Mouse (Mus musculus) kidney, postnatal 4 days (tissue): ENCODE data around the gene Gosr2.

Experiments
- DNase-seq, 2 experiments: peaks; one replicate each; pipeline ENCODE4 v3.0.0; 2021; ENCODE audit warnings: mixed read lengths in 2 of 2

Gosr2 gene

GRCm38 (mm10) chr11:103646301-103646700 is 51.4 kb downstream of the Gosr2 start:
- no peak for DNase-seq

GRCm38 (mm10) chr11:103645731-103646130 is 52.0 kb downstream of the Gosr2 start:
- no peak for DNase-seq

- DNase-seq = no peak
Observed at GRCm38 (mm10) chr11:103643211-103643610, 54.5 kb downstream of the Gosr2 start.

- peak; percentile 74 to 75 for DNase-seq
Observed at GRCm38 (mm10) chr11:103639407-103639946, 58.2 kb downstream of the Gosr2 start.

GRCm38 (mm10) chr11:103638790-103639189 is 58.9 kb downstream of the Gosr2 start, which contains the start of gene Lyzl6:
Lyzl6 (minus strand) TSS chr11:103638890.
- DNase-seq = no peak

GRCm38 (mm10) chr11:103636261-103636660 is 61.4 kb downstream of the Gosr2 start:
- no peak for DNase-seq

- no peak for DNase-seq
Observed at GRCm38 (mm10) chr11:103635481-103635880, 62.2 kb downstream of the Gosr2 start.

- no peak for DNase-seq
Observed at GRCm38 (mm10) chr11:103634806-103635205, 62.9 kb downstream of the Gosr2 start.

- no peak for DNase-seq
Observed at GRCm38 (mm10) chr11:103627453-103627852, 70.2 kb downstream of the Gosr2 start.
